In genomic region chr16:23272521-23273230, GRCm38 (mm10) we compare ENCODE assay signal across 10 mouse cellular contexts. TPM values are rescaled to one million over a fixed set of nuclear protein-coding genes. Genes with fewer than 3 reads are reported as not detected.
DNase-seq lines count a peak whose midpoint lies in the region; ATAC-seq and TF ChIP-seq lines count a peak whose summit lies in the region.
"Had no signal": no experiment of that assay in that cellular context is flagged by ENCODE, and none has a peak within 500 bp of the region (broad histone marks: within the 10 kb centered on the region; RNA-seq: fewer than 3 reads in every experiment).

No protein-coding gene starts in this region.

- H3K4me3 ChIP-seq in hindbrain, embryonic 13.5 days = no peak overlapping the region
- no peak overlapping the region for H3K4me3 ChIP-seq in hindbrain, embryonic 12.5 days
- H3K4me3 ChIP-seq in spleen, adult 2 months (ENCODE audit: extremely low read depth, insufficient read depth, insufficient read length) = no peak overlapping the region
- no peak overlapping the region for H3K4me3 ChIP-seq in embryonic fibroblast, embryonic 13.5 days (ENCODE audit: insufficient read depth, low read length)
- H3K4me3 ChIP-seq: embryonic facial prominence, embryonic 12.5 days; heart, embryonic 15.5 days had no signal

- no peak overlapping the region for H3K4me2 ChIP-seq in hindbrain, embryonic 13.5 days
- no peak overlapping the region for H3K4me2 ChIP-seq in hindbrain, embryonic 12.5 days (replicated peaks)
- H3K4me2 ChIP-seq: embryonic facial prominence, embryonic 12.5 days; heart, embryonic 15.5 days had no signal

- ATAC-seq in hindbrain, embryonic 13.5 days (ENCODE audit: low FRiP score) = no peak
- no peak for ATAC-seq in hindbrain, embryonic 12.5 days (ENCODE audit: low FRiP score)
- ATAC-seq in activated CD4-positive, CD25-positive, alpha-beta regulatory T cell, adult 4 months = no peak
- ATAC-seq: midbrain, embryonic 16.5 days had no signal

- no peak for TF ChIP-seq CTCF in spleen, adult 2 months (IDR thresholded peaks at IDR 0.05; ENCODE audit: extremely low read depth, insufficient read depth, insufficient read length, insufficient replicate concordance)
- TF ChIP-seq CTCF in embryonic fibroblast, embryonic 13.5 days (IDR thresholded peaks at IDR 0.05; ENCODE audit: borderline replicate concordance, insufficient read depth, low read length) = no peak

- H3K27me3 ChIP-seq in hindbrain, embryonic 13.5 days = no peaks in the 10 kb centered on the region
- H3K27me3 ChIP-seq in hindbrain, embryonic 12.5 days = no peaks in the 10 kb centered on the region
- no peaks in the 10 kb centered on the region for H3K27me3 ChIP-seq in spleen, adult 2 months (ENCODE audit: control insufficient read depth, insufficient read depth, low read length)
- H3K27me3 ChIP-seq: embryonic facial prominence, embryonic 12.5 days had no signal

- no peak for TF ChIP-seq POLR2A in spleen, adult 2 months (IDR thresholded peaks at IDR 0.05; ENCODE audit: low read depth, low read length)
- TF ChIP-seq POLR2A in embryonic fibroblast, embryonic 13.5 days (IDR thresholded peaks at IDR 0.05; ENCODE audit: low read depth, low read length) = no peak

- H3K4me1 ChIP-seq in hindbrain, embryonic 13.5 days (replicated peaks) = peaks cover 42% of the 10 kb centered on the region
- H3K4me1 ChIP-seq in hindbrain, embryonic 12.5 days = peaks cover 43% of the 10 kb centered on the region
- peaks cover 61% of the 10 kb centered on the region for H3K4me1 ChIP-seq in spleen, adult 2 months (ENCODE audit: control insufficient read depth, insufficient read depth, insufficient read length)
- peaks cover 22% of the 10 kb centered on the region for H3K4me1 ChIP-seq in embryonic fibroblast, embryonic 13.5 days (ENCODE audit: control insufficient read depth, insufficient read depth, low read length)

- no peak for DNase-seq in spleen, adult 2 months (ENCODE audit: low read depth in 1 of 2, low spot score in 2 of 2)
- no peak for DNase-seq in spleen, postnatal 36 days (ENCODE audit: low spot score in 2 of 2)
- DNase-seq in urinary bladder, postnatal 10 days (ENCODE audit: low spot score) = no peak

- WGBS in hindbrain, embryonic 13.5 days = 49% methylated on average over 9 of the region's 9 CpGs
- WGBS in hindbrain, embryonic 12.5 days = 64% methylated on average over 9 of the region's 9 CpGs
- WGBS in spleen, adult 2 months = 71% methylated on average over 9 of the region's 9 CpGs

- 0 out of 2 replicates have a peak overlapping the region, but pooled peaks have one; percentile 8 for H3K27ac ChIP-seq in hindbrain, embryonic 13.5 days
- H3K27ac ChIP-seq in hindbrain, embryonic 12.5 days = no peak overlapping the region
- H3K27ac ChIP-seq in spleen, adult 2 months (ENCODE audit: insufficient read depth, low read length) = peak overlapping the region; percentile 52
- peak overlapping the region; percentile 78 for H3K27ac ChIP-seq in embryonic fibroblast, embryonic 13.5 days (ENCODE audit: insufficient read depth, low read length)
- H3K27ac ChIP-seq: embryonic facial prominence, embryonic 12.5 days; heart, embryonic 15.5 days had no signal

- no peaks in the 10 kb centered on the region for H3K9me3 ChIP-seq in hindbrain, embryonic 13.5 days
- no peaks in the 10 kb centered on the region for H3K9me3 ChIP-seq in hindbrain, embryonic 12.5 days (replicated peaks)
- H3K9me3 ChIP-seq: embryonic facial prominence, embryonic 12.5 days; heart, embryonic 15.5 days had no signal

- H3K9ac ChIP-seq in hindbrain, embryonic 13.5 days = no peak overlapping the region
- H3K9ac ChIP-seq in hindbrain, embryonic 12.5 days = no peak overlapping the region
- H3K9ac ChIP-seq: embryonic facial prominence, embryonic 12.5 days; heart, embryonic 15.5 days had no signal

- H3K36me3 ChIP-seq in hindbrain, embryonic 13.5 days = 0 out of 2 replicates have a peak, but pooled peaks cover 3% of the 10 kb centered on the region
- H3K36me3 ChIP-seq in hindbrain, embryonic 12.5 days = 0 out of 2 replicates have a peak, but pooled peaks cover 2% of the 10 kb centered on the region
- no peaks in the 10 kb centered on the region; the same call in 1 of the 2 replicates for H3K36me3 ChIP-seq in spleen, adult 2 months (ENCODE audit: control insufficient read depth, insufficient read depth, low read length)
- H3K36me3 ChIP-seq: embryonic facial prominence, embryonic 12.5 days; heart, embryonic 15.5 days had no signal

RNA-seq across cellular contexts. Expression of gene St6gal1, which starts 48.1 kb away (rescaled TPM):
- polyA plus RNA-seq in hindbrain, embryonic 13.5 days (2015; fragmentation: Nextera tagmentation; extraction: Ambion mirVana) = 38.9 and 41.6 TPM in 2 replicates
- polyA plus RNA-seq in hindbrain, embryonic 12.5 days (2016; fragmentation: Nextera tagmentation; extraction: Ambion mirVana) = 38.7 and 40.0 TPM in 2 replicates
- 30.5 and 33.1 TPM in 2 replicates for polyA plus RNA-seq in spleen, adult 2 months (2012; rRNA removed)
- 7.4 and 10.3 TPM in 2 replicates for polyA plus RNA-seq in embryonic fibroblast, embryonic 13.5 days (2011; ENCODE audit: insufficient read length, low read depth, missing spikeins)
- 10 to 100 TPM; 68.6 to 88.1 TPM for polyA plus RNA-seq in activated CD4-positive, CD25-positive, alpha-beta regulatory T cell, adult 4 months (2017; shearing (Covaris generic))
